Mouse (Mus musculus) testis, postnatal 10 days (tissue): Measurements from ENCODE around the gene Fuca1.
A peak's percentile ranks its signal among the peaks of the same experiment; 100 is the strongest.
"Not testable (repeated sequence)": the region's sequence is repeated elsewhere in the genome, so short reads cannot be mapped to it uniquely, and the experiment has no call there.

Experiments used
- DNase-seq: peaks from one replicate; pipeline ENCODE4 v3.0.0; 2021; ENCODE audit warnings: low spot score

The Fuca1 gene

GRCm38 (mm10) chr4:135954241-135954640, 33.7 kb downstream of the Fuca1 start:
- peak; percentile 88 for DNase-seq

GRCm38 (mm10) chr4:135955886-135956285, 35.4 kb downstream of the Fuca1 start:
- DNase-seq, result peak; percentile 40

- no peak for DNase-seq
Measured at GRCm38 (mm10) chr4:135958354-135958753, 37.8 kb downstream of the Fuca1 start.

GRCm38 (mm10) chr4:135960717-135961116, 40.2 kb downstream of the Fuca1 start:
- DNase-seq, result peak; percentile 90

- no peak for DNase-seq
Measured at GRCm38 (mm10) chr4:135961709-135962108, 41.2 kb downstream of the Fuca1 start.

- DNase-seq, result peak; percentile 47
Measured at GRCm38 (mm10) chr4:135962198-135962597, 41.7 kb downstream of the Fuca1 start.

GRCm38 (mm10) chr4:135962946-135963345, 42.4 kb downstream of the Fuca1 start:
- DNase-seq, result no peak

- DNase-seq, result peak; percentile 95
Measured at GRCm38 (mm10) chr4:135963457-135964193, 43.1 kb downstream of the Fuca1 start, which contains the start of gene Gale. TSS of gene Gale (plus strand) at chr4:135963727.

- peak; percentile 69 for DNase-seq
Measured at GRCm38 (mm10) chr4:135964426-135964825, 43.9 kb downstream of the Fuca1 start.

- no peak for DNase-seq
Measured at GRCm38 (mm10) chr4:135965113-135965512, 44.6 kb downstream of the Fuca1 start.

- peak; percentile 41 for DNase-seq
Measured at GRCm38 (mm10) chr4:135966283-135966682, 45.7 kb downstream of the Fuca1 start.

GRCm38 (mm10) chr4:135967086-135967760, 46.7 kb downstream of the Fuca1 start:
- peak; percentile 60 for DNase-seq

- DNase-seq, result peak; percentile 66
Measured at GRCm38 (mm10) chr4:135968271-135968869, 47.8 kb downstream of the Fuca1 start.

- DNase-seq, result peak; percentile 50
Measured at GRCm38 (mm10) chr4:135969070-135969750, 48.7 kb downstream of the Fuca1 start.

GRCm38 (mm10) chr4:135970585-135970984, 50.0 kb downstream of the Fuca1 start:
- DNase-seq, result peak; percentile 43

- peak; percentile 47 for DNase-seq
Measured at GRCm38 (mm10) chr4:135971805-135972555, 51.4 kb downstream of the Fuca1 start.

- DNase-seq, result peak; percentile 91
Measured at GRCm38 (mm10) chr4:135972556-135972906, 52.0 kb downstream of the Fuca1 start, which contains the start of gene Lypla2. TSS of gene Lypla2 (minus strand) at chr4:135972626.

- DNase-seq, result no peak
Measured at GRCm38 (mm10) chr4:135972911-135973811, 52.6 kb downstream of the Fuca1 start.

GRCm38 (mm10) chr4:135976146-135976545, 55.6 kb downstream of the Fuca1 start:
- no peak for DNase-seq

- DNase-seq, result not testable (repeated sequence)
Measured at GRCm38 (mm10) chr4:135980223-135980622, 59.7 kb downstream of the Fuca1 start.
